Mouse (Mus musculus): ENCODE measurements around the gene Pecr.

DNA sequence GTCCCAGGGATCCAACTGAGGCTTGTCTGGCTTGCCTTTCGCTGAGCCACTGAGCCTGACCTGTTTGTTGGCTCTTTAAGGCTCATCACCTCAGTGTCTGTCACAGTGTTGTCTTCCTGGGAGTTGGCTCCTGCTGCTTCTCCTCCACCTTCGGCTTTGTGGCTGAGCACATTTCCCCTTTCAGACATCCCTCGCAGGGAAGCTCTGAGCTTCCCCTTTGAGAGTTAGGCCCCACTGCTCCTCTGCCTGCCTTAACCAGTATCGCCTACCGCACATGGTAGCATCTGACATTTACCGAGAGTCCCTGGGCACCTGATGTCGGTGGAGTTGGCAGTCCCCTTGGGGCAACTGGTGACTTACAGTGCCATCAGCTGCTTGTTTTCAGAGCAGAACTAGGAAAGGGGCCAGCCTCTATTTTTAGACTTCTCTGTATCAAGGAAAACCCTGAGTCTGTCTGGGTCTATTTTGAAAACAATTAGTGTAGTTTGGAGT, 69.6 kb downstream of the Pecr start:
- TF ChIP-seq CTCF (IDR thresholded peaks at IDR 0.05; ENCODE audit: low read depth) (no peak), EP300 (IDR thresholded peaks at IDR 0.05; ENCODE audit: low read depth) (peak; percentile 80)
